8 mouse cellular contexts compared by ENCODE assay signal in genomic region chr14:79515511-79516242, GRCm38 (mm10). TPM values are rescaled to one million over a fixed set of nuclear protein-coding genes. Genes with fewer than 3 reads are reported as not detected.
A peak's percentile ranks its signal among the peaks of the same experiment; 100 is the strongest.
DNase-seq lines count a peak whose midpoint lies in the region; ATAC-seq and TF ChIP-seq lines count a peak whose summit lies in the region.
"Had no signal": no experiment of that assay in that cellular context is flagged by ENCODE, and none has a peak within 500 bp of the region (broad histone marks: within the 10 kb centered on the region; RNA-seq: fewer than 3 reads in every experiment).

No protein-coding gene starts in this region.

- peak overlapping the region; percentile 97 for H3K27ac ChIP-seq in MEL (ENCODE audit: control insufficient read depth, low read depth, low read length)
- peak overlapping the region; percentile 67 for H3K27ac ChIP-seq in limb, embryonic 15.5 days
- H3K27ac ChIP-seq: hindbrain, embryonic 15.5 days had no signal

- peak; percentile 40 to 69 for TF ChIP-seq EP300 in MEL (IDR thresholded peaks at IDR 0.05; ENCODE audit: low read depth in 1 of 2, low read length in 2 of 2)

- WGBS in limb, embryonic 15.5 days = 44% methylated on average over 8 of the region's 8 CpGs

- peak; percentile 94 for DNase-seq in MEL (ENCODE audit: low read depth, low spot score)
- DNase-seq in natural killer cell, adult 2 months (ENCODE audit: low spot score in 2 of 2) = peak; percentile 79 to 85
- no peak for DNase-seq in right cerebral cortex, postnatal 36 days (ENCODE audit: low spot score in 2 of 2)
- no peak for DNase-seq in retina, postnatal 1 day
- DNase-seq in left cerebral cortex, adult 11 months (ENCODE audit: low spot score) = no peak

- peak overlapping the region; percentile 84 for H3K9ac ChIP-seq in MEL (ENCODE audit: control insufficient read depth, low read depth, low read length, poor library complexity, severe bottlenecking)
- H3K9ac ChIP-seq in limb, embryonic 15.5 days = no peak overlapping the region
- H3K9ac ChIP-seq: hindbrain, embryonic 15.5 days had no signal

- H3K79me2 ChIP-seq in MEL (ENCODE audit: control insufficient read depth, insufficient read depth, low read length, poor library complexity) = peaks cover 33% of the 10 kb centered on the region

- H3K4me3 ChIP-seq in MEL (ENCODE audit: control insufficient read depth in 1 of 2, insufficient read depth in 1 of 2, low read depth in 2 of 2, low read length in 2 of 2) = peak overlapping the region; percentile 74 to 94
- peak overlapping the region; percentile 11 for H3K4me3 ChIP-seq in limb, embryonic 15.5 days
- H3K4me3 ChIP-seq: hindbrain, embryonic 15.5 days had no signal

- H3K4me1 ChIP-seq in MEL (ENCODE audit: control insufficient read depth in 1 of 2, insufficient read depth in 2 of 2, low read length in 2 of 2) = peaks cover 11 to 12% of the 10 kb centered on the region in 2 experiments
- peaks cover 5% of the 10 kb centered on the region; the same call in 1 of the 2 replicates for H3K4me1 ChIP-seq in limb, embryonic 15.5 days
- H3K4me1 ChIP-seq: hindbrain, embryonic 15.5 days had no signal

- TF ChIP-seq RAD21 in MEL (IDR thresholded peaks at IDR 0.05; ENCODE audit: low read depth, low read length) = no peak

- TF ChIP-seq POLR2A in MEL (IDR thresholded peaks at IDR 0.05; ENCODE audit: control insufficient read depth in 1 of 2, insufficient read depth in 1 of 2, low read depth in 1 of 2, low read length in 2 of 2, poor library complexity in 1 of 2) = peak; percentile 36 to 81; a peak in 2 of 4 replicates

- H3K27me3 ChIP-seq in MEL (ENCODE audit: control insufficient read depth in 1 of 2, insufficient read depth in 2 of 2, low read length in 2 of 2) = no peaks in the 10 kb centered on the region
- H3K27me3 ChIP-seq in limb, embryonic 15.5 days = no peaks in the 10 kb centered on the region
- H3K27me3 ChIP-seq: hindbrain, embryonic 15.5 days had no signal

- no peak for TF ChIP-seq CTCF in MEL (IDR thresholded peaks at IDR 0.05 in 2 of 3, conservative IDR thresholded peaks at IDR 0.05 in 1 of 3; ENCODE audit: control insufficient read depth in 1 of 3, insufficient read depth in 1 of 3, low read depth in 2 of 3, low read length in 3 of 3, poor library complexity in 1 of 3, severe bottlenecking in 1 of 3)

- ATAC-seq in common myeloid progenitor, adult 5-6 weeks (replicated peaks; ENCODE audit: low read depth, poor library complexity, severe bottlenecking) = peak; percentile 71
- no peak for ATAC-seq in limb, embryonic 15.5 days (ENCODE audit: insufficient number of reproducible peaks, low FRiP score, low TSS enrichment, low read depth)

- H3K9me3 ChIP-seq in MEL (replicated peaks; ENCODE audit: insufficient read depth, low read length) = no peaks in the 10 kb centered on the region
- no peaks in the 10 kb centered on the region for H3K9me3 ChIP-seq in limb, embryonic 15.5 days
- H3K9me3 ChIP-seq: hindbrain, embryonic 15.5 days had no signal

- H3K4me2 ChIP-seq in limb, embryonic 15.5 days = 0 out of 2 replicates have a peak overlapping the region, but pooled peaks have one; percentile 3
- H3K4me2 ChIP-seq: hindbrain, embryonic 15.5 days had no signal

- peaks cover 0 to 26% of the 10 kb centered on the region in 2 experiments; a peak in 2 of 4 replicates for H3K36me3 ChIP-seq in MEL (ENCODE audit: control insufficient read depth in 1 of 2, insufficient read depth in 2 of 2, low read length in 2 of 2)
- no peaks in the 10 kb centered on the region for H3K36me3 ChIP-seq in limb, embryonic 15.5 days
- H3K36me3 ChIP-seq: hindbrain, embryonic 15.5 days had no signal

TF ChIP-seq in MEL, 35 proteins besides CTCF, POLR2A, EP300 and RAD21:
- TF ChIP-seq POLR2AphosphoS5 (IDR thresholded peaks at IDR 0.05; ENCODE audit: borderline replicate concordance, low read depth, low read length) (peak; percentile 39; the same call in 1 of the 2 replicates), NELFE (IDR thresholded peaks at IDR 0.05; ENCODE audit: low read depth, low read length) (peak; percentile 82), GATA1 (IDR thresholded peaks at IDR 0.05; ENCODE audit: low read depth, low read length) (0 out of 2 replicates have a peak, but pooled peaks have one; percentile 41), USF1 (IDR thresholded peaks at IDR 0.05; ENCODE audit: low read depth, low read length) (peak; percentile 76), MYB (IDR thresholded peaks at IDR 0.05; ENCODE audit: low read depth, low read length) (no peak), MXI1 (IDR thresholded peaks at IDR 0.05; ENCODE audit: low read depth, low read length) (peak; percentile 91), SIN3A (IDR thresholded peaks at IDR 0.05; ENCODE audit: low read length) (peak; percentile 85), TAL1 (IDR thresholded peaks at IDR 0.05; ENCODE audit: low read length) (no peak), CHD1 (IDR thresholded peaks at IDR 0.05; ENCODE audit: low read depth, low read length) (peak; percentile 89), UBTF (IDR thresholded peaks at IDR 0.05; ENCODE audit: borderline replicate concordance, insufficient read depth, low read depth, low read length) (no peak), ELF1 (IDR thresholded peaks at IDR 0.05; ENCODE audit: low read depth, low read length) (no peak; the same call in 1 of the 2 replicates), MYC (IDR thresholded peaks at IDR 0.05; ENCODE audit: low read depth, low read length) (peak; percentile 86), TCF12 (IDR thresholded peaks at IDR 0.05; ENCODE audit: low read depth, low read length) (peak; percentile 68), E2F4 (IDR thresholded peaks at IDR 0.05; ENCODE audit: borderline replicate concordance, low read depth, low read length) (0 out of 2 replicates have a peak, but pooled peaks have one; percentile 26), GABPA (IDR thresholded peaks at IDR 0.05; ENCODE audit: low read depth, low read length) (no peak), ZC3H11A (IDR thresholded peaks at IDR 0.05; ENCODE audit: low read depth, low read length) (no peak), ZMIZ1 (IDR thresholded peaks at IDR 0.05; ENCODE audit: low read depth, low read length) (peak; percentile 71), MAX (IDR thresholded peaks at IDR 0.05; ENCODE audit: low read length) (peak; percentile 37; the same call in 1 of the 2 replicates), MAZ (IDR thresholded peaks at IDR 0.05; ENCODE audit: low read depth, low read length) (peak; percentile 68; the same call in 1 of the 2 replicates), TBP (IDR thresholded peaks at IDR 0.05; ENCODE audit: low read depth, low read length) (peak; percentile 94), POLR2AphosphoS2 (IDR thresholded peaks at IDR 0.05; ENCODE audit: low read length) (peak; percentile 75), KAT2A (conservative IDR thresholded peaks at IDR 0.05; ENCODE audit: low read depth, low read length) (no peak), CHD2 (IDR thresholded peaks at IDR 0.05; ENCODE audit: low read length) (no peak), JUND (IDR thresholded peaks at IDR 0.05; ENCODE audit: low read depth, low read length) (peak; percentile 85), SMC3 (IDR thresholded peaks at IDR 0.05; ENCODE audit: low read depth, low read length) (no peak), USF2 (IDR thresholded peaks at IDR 0.05; ENCODE audit: borderline replicate concordance in 1 of 2, insufficient read depth in 1 of 2, low read depth in 1 of 2, low read length in 2 of 2) (no peak), ETS1 (IDR thresholded peaks at IDR 0.05; ENCODE audit: low read depth, low read length) (peak; percentile 73), MEF2A (IDR thresholded peaks at IDR 0.05; ENCODE audit: extremely low read depth, insufficient replicate concordance, low read depth, low read length, poor library complexity, severe bottlenecking) (no peak), HCFC1 (IDR thresholded peaks at IDR 0.05; ENCODE audit: low read depth, low read length) (peak; percentile 53), ZKSCAN1 (IDR thresholded peaks at IDR 0.05; ENCODE audit: low read depth, low read length) (no peak), MAFK (IDR thresholded peaks at IDR 0.05; ENCODE audit: borderline replicate concordance, low read depth, low read length) (no peak), ZNF384 (IDR thresholded peaks at IDR 0.05; ENCODE audit: low read depth, low read length) (no peak), NRF1 (IDR thresholded peaks at IDR 0.05; ENCODE audit: insufficient read depth, low read depth, low read length, poor library complexity, severe bottlenecking) (no peak), BHLHE40 (IDR thresholded peaks at IDR 0.05; ENCODE audit: borderline replicate concordance, low read depth, low read length) (no peak), RCOR1 (IDR thresholded peaks at IDR 0.05; ENCODE audit: low read depth, low read length) (0 out of 2 replicates have a peak, but pooled peaks have one; percentile 54)

RNA-seq across cellular contexts. Expression of gene Wbp4, which starts 34.4 kb away (rescaled TPM):
- total RNA-seq in MEL (2012; rRNA removed) = 14.5 and 15.9 TPM in 2 replicates
- 10 to 100 TPM; 22.1 to 87.6 TPM for polyA plus RNA-seq in MEL (2012; ENCODE audit: insufficient read depth in 1 of 2, insufficient read length in 2 of 2, low read depth in 1 of 2, low replicate concordance in 2 of 2, missing spikeins in 1 of 2)
- total RNA-seq in common myeloid progenitor, adult 5-6 weeks (2017) = 81.4 and 84.9 TPM in 2 replicates
- 40.9 and 42.1 TPM in 2 replicates for polyA plus RNA-seq in limb, embryonic 15.5 days (2015; fragmentation: Nextera tagmentation; extraction: Ambion mirVana)

RNA-seq across cellular contexts. Expression of gene Elf1, which starts 34.7 kb away (rescaled TPM):
- total RNA-seq in MEL (2012; rRNA removed) = 21.5 and 27.3 TPM in 2 replicates
- 10 to 100 TPM; 24.2 to 43.1 TPM for polyA plus RNA-seq in MEL (2012; ENCODE audit: insufficient read depth in 1 of 2, insufficient read length in 2 of 2, low read depth in 1 of 2, low replicate concordance in 2 of 2, missing spikeins in 1 of 2)
- 270 and 285 TPM in 2 replicates for total RNA-seq in common myeloid progenitor, adult 5-6 weeks (2017)
- polyA plus RNA-seq in limb, embryonic 15.5 days (2015; fragmentation: Nextera tagmentation; extraction: Ambion mirVana) = 14.7 and 18.1 TPM in 2 replicates

Comparison
In these comparisons a context has a peak if more than half of its experiments do, and no peak if none do; other contexts are left out.
1. DNase-seq: peak in MEL (single experiment) and natural killer cell, adult 2 months (2 of 2); none in right cerebral cortex, postnatal 36 days (0 of 2), retina, postnatal 1 day (single experiment) and left cerebral cortex, adult 11 months (single experiment).